Mouse (Mus musculus): ENCODE measurements at regions not wholly inside any gene's neighbourhood (a gene's known extent, or its start where the extent isn't known, plus 50 kb on each side); places are given as distances from the start of the nearest gene placed in this dataset.

- H3K9ac ChIP-seq (replicated peaks; ENCODE audit: low read depth, low read length), result no peak overlapping the region
- H3K9me3 ChIP-seq (ENCODE audit: control insufficient read depth, low read length), result no peaks in the 10 kb centered on the region
- H3K4me1 ChIP-seq (replicated peaks; ENCODE audit: control insufficient read depth, insufficient read depth, low read length), result peaks cover 4% of the 10 kb centered on the region
- no peak overlapping the region for H3K4me3 ChIP-seq (replicated peaks; ENCODE audit: low read length)
- no peak overlapping the region for H3K27ac ChIP-seq (ENCODE audit: low read length)
- H3K36me3 ChIP-seq (ENCODE audit: control insufficient read depth, insufficient read depth), result no peaks in the 10 kb centered on the region
- 12% methylated on average over 9 of the region's 9 CpGs for WGBS
- peak overlapping the region; percentile 40 for H3K4me2 ChIP-seq (ENCODE audit: low read length)
- ATAC-seq, result peak; percentile 77
- no peaks in the 10 kb centered on the region for H3K27me3 ChIP-seq (replicated peaks; ENCODE audit: control insufficient read depth, insufficient read depth, low read length)
Observed at GRCm38 (mm10) chr4:94073178-94073870, 483.0 kb upstream of the Gm10306 start.

GRCm38 (mm10) chr4:94082839-94083238 is 473.5 kb upstream of the Gm10306 start:
- no peaks in the 10 kb centered on the region for H3K4me1 ChIP-seq (replicated peaks; ENCODE audit: control insufficient read depth, insufficient read depth, low read length)
- no peak overlapping the region for H3K9ac ChIP-seq (replicated peaks; ENCODE audit: low read depth, low read length)
- no peaks in the 10 kb centered on the region for H3K9me3 ChIP-seq (ENCODE audit: control insufficient read depth, low read length)
- H3K36me3 ChIP-seq (ENCODE audit: control insufficient read depth, insufficient read depth), result no peaks in the 10 kb centered on the region
- 26% methylated on average over 3 of the region's 3 CpGs for whole genome bisulfite sequencing
- no peak overlapping the region for H3K4me3 ChIP-seq (replicated peaks; ENCODE audit: low read length)
- no peaks in the 10 kb centered on the region for H3K27me3 ChIP-seq (replicated peaks; ENCODE audit: control insufficient read depth, insufficient read depth, low read length)
- no peak overlapping the region for H3K27ac ChIP-seq (ENCODE audit: low read length)
- no peak for ATAC-seq
- no peak overlapping the region for H3K4me2 ChIP-seq (ENCODE audit: low read length)

GRCm38 (mm10) chr4:94094379-94094778 is 462.0 kb upstream of the Gm10306 start:
- no peak for ATAC-seq

DNA sequence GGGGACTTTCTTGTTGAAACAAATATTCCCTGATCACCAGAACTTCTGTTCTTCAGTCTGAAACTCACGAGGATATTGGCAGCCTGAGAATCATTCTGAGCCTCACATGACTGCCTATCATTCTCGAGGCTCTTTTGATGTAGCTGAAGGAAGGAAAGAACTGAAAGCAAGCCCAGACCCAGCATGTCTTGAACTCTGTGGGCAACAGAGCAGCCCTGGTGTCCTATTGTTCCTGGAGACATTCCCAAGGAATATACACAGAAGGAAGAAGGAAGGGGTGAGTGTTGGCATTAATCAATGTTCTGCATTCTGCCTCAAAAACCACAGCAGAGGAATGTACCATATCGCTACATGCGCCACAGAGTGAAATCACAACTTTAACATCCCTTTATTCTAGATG is 449.4 kb upstream of the Gm10306 start:
- no peak overlapping the region for H3K4me3 ChIP-seq (replicated peaks; ENCODE audit: low read length)
- no peaks in the 10 kb centered on the region for H3K4me1 ChIP-seq (replicated peaks; ENCODE audit: control insufficient read depth, insufficient read depth, low read length)
- no peak for ATAC-seq
- H3K36me3 ChIP-seq (ENCODE audit: control insufficient read depth, insufficient read depth), result no peaks in the 10 kb centered on the region
- no peak overlapping the region for H3K9ac ChIP-seq (replicated peaks; ENCODE audit: low read depth, low read length)
- 83% methylated on average over 4 of the region's 4 CpGs for WGBS
- no peaks in the 10 kb centered on the region for H3K27me3 ChIP-seq (replicated peaks; ENCODE audit: control insufficient read depth, insufficient read depth, low read length)
- H3K9me3 ChIP-seq (ENCODE audit: control insufficient read depth, low read length), result no peaks in the 10 kb centered on the region
- H3K27ac ChIP-seq (ENCODE audit: low read length), result no peak overlapping the region
- no peak overlapping the region for H3K4me2 ChIP-seq (ENCODE audit: low read length)

More at GRCm38 (mm10) chr4:94094379-94094778, 462.0 kb upstream of the Gm10306 start:
- no peaks in the 10 kb centered on the region for H3K27me3 ChIP-seq (replicated peaks; ENCODE audit: control insufficient read depth, insufficient read depth, low read length)
- no peaks in the 10 kb centered on the region for H3K36me3 ChIP-seq (ENCODE audit: control insufficient read depth, insufficient read depth)
- no peak overlapping the region for H3K27ac ChIP-seq (ENCODE audit: low read length)
- no peak overlapping the region for H3K4me2 ChIP-seq (ENCODE audit: low read length)
- H3K9me3 ChIP-seq (ENCODE audit: control insufficient read depth, low read length), result no peaks in the 10 kb centered on the region
- no peak overlapping the region for H3K4me3 ChIP-seq (replicated peaks; ENCODE audit: low read length)
- 77% methylated on average over 5 of the region's 5 CpGs for WGBS
- H3K4me1 ChIP-seq (replicated peaks; ENCODE audit: control insufficient read depth, insufficient read depth, low read length), result no peaks in the 10 kb centered on the region
- no peak overlapping the region for H3K9ac ChIP-seq (replicated peaks; ENCODE audit: low read depth, low read length)

DNA sequence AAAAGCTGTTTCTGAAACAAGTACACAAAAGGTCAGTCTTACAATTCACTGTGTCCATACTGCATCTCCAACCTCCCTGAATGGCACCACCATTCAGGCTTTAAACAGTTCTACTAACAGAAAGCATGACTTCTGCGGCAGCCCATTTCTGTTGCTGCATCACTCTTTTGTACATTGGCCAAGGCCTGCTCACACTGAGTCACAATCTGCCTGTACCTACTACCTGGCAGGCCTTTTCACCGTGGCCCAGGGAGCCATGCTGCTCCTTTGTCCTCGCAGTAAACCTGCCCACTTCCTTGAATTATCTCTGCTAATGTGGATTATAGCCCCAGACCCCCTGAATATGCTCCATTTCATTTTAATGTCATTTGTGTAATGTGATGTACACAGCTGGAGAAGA is 439.5 kb upstream of the Gm10306 start:
- H3K27ac ChIP-seq (ENCODE audit: low read length), result no peak overlapping the region
- H3K9me3 ChIP-seq (ENCODE audit: control insufficient read depth, low read length), result no peaks in the 10 kb centered on the region
- 68% methylated on average over 3 of the region's 3 CpGs for WGBS
- no peaks in the 10 kb centered on the region for H3K36me3 ChIP-seq (ENCODE audit: control insufficient read depth, insufficient read depth)
- no peak overlapping the region for H3K9ac ChIP-seq (replicated peaks; ENCODE audit: low read depth, low read length)
- ATAC-seq, result no peak
- no peak overlapping the region for H3K4me2 ChIP-seq (ENCODE audit: low read length)
- H3K4me1 ChIP-seq (replicated peaks; ENCODE audit: control insufficient read depth, insufficient read depth, low read length), result no peaks in the 10 kb centered on the region
- no peak overlapping the region for H3K4me3 ChIP-seq (replicated peaks; ENCODE audit: low read length)
- no peaks in the 10 kb centered on the region for H3K27me3 ChIP-seq (replicated peaks; ENCODE audit: control insufficient read depth, insufficient read depth, low read length)

DNA sequence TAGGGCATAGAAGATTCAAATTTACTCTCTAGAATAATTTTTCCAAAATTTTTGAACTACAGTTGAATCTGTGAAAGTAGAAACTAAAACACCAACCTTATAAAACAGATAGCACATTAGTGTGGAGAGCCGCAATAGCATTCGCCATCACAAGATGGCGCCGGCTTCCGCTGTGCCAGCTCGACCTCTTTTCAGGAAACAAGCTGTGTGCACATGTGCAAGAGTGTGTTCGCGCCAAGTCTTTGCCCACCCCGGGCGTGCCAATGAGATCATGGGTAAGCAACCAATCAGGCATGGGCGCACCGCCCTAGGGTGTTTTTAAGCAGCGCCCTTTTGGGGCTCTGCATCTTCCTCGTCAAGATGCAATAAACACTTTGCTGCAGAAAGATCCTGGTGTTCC is 432.2 kb upstream of the Gm10306 start:
- H3K9ac ChIP-seq (replicated peaks; ENCODE audit: low read depth, low read length), result no peak overlapping the region
- no peak overlapping the region for H3K4me3 ChIP-seq (replicated peaks; ENCODE audit: low read length)
- no peaks in the 10 kb centered on the region for H3K27me3 ChIP-seq (replicated peaks; ENCODE audit: control insufficient read depth, insufficient read depth, low read length)
- H3K36me3 ChIP-seq (ENCODE audit: control insufficient read depth, insufficient read depth), result no peaks in the 10 kb centered on the region
- 85% methylated on average over 14 of the region's 14 CpGs for WGBS
- H3K27ac ChIP-seq (ENCODE audit: low read length), result no peak overlapping the region
- H3K4me2 ChIP-seq (ENCODE audit: low read length), result no peak overlapping the region
- no peaks in the 10 kb centered on the region for H3K4me1 ChIP-seq (replicated peaks; ENCODE audit: control insufficient read depth, insufficient read depth, low read length)
- ATAC-seq, result no peak
- no peaks in the 10 kb centered on the region for H3K9me3 ChIP-seq (ENCODE audit: control insufficient read depth, low read length)

GRCm38 (mm10) chr4:94137921-94138320 is 418.4 kb upstream of the Gm10306 start:
- H3K27me3 ChIP-seq (replicated peaks; ENCODE audit: control insufficient read depth, insufficient read depth, low read length), result no peaks in the 10 kb centered on the region
- H3K9me3 ChIP-seq (ENCODE audit: control insufficient read depth, low read length), result no peaks in the 10 kb centered on the region
- WGBS, result 80% methylated on average over 2 of the region's 2 CpGs
- H3K9ac ChIP-seq (replicated peaks; ENCODE audit: low read depth, low read length), result no peak overlapping the region
- ATAC-seq, result no peak
- no peaks in the 10 kb centered on the region for H3K36me3 ChIP-seq (ENCODE audit: control insufficient read depth, insufficient read depth)
- no peak overlapping the region for H3K4me2 ChIP-seq (ENCODE audit: low read length)
- H3K4me1 ChIP-seq (replicated peaks; ENCODE audit: control insufficient read depth, insufficient read depth, low read length), result no peaks in the 10 kb centered on the region
- no peak overlapping the region for H3K4me3 ChIP-seq (replicated peaks; ENCODE audit: low read length)
- no peak overlapping the region for H3K27ac ChIP-seq (ENCODE audit: low read length)

- Histone ChIP-seq H3K27me3 (replicated peaks; ENCODE audit: control insufficient read depth, insufficient read depth, low read length) (no peaks in the 10 kb centered on the region), H3K9ac (replicated peaks; ENCODE audit: low read depth, low read length) (no peak overlapping the region), H3K4me3 (replicated peaks; ENCODE audit: low read length) (no peak overlapping the region), H3K27ac (ENCODE audit: low read length) (no peak overlapping the region), H3K36me3 (ENCODE audit: control insufficient read depth, insufficient read depth) (no peaks in the 10 kb centered on the region), H3K4me1 (replicated peaks; ENCODE audit: control insufficient read depth, insufficient read depth, low read length) (0 out of 2 replicates have a peak, but pooled peaks cover 3% of the 10 kb centered on the region), H3K4me2 (ENCODE audit: low read length) (no peak overlapping the region; the same call in 1 of the 2 replicates), H3K9me3 (ENCODE audit: control insufficient read depth, low read length) (no peaks in the 10 kb centered on the region)
- peak; percentile 45; the same call in 1 of the 2 replicates for ATAC-seq
- WGBS, result 8% methylated on average over 7 of the region's 7 CpGs
Observed at GRCm38 (mm10) chr4:94144901-94145801, 411.2 kb upstream of the Gm10306 start.

DNA sequence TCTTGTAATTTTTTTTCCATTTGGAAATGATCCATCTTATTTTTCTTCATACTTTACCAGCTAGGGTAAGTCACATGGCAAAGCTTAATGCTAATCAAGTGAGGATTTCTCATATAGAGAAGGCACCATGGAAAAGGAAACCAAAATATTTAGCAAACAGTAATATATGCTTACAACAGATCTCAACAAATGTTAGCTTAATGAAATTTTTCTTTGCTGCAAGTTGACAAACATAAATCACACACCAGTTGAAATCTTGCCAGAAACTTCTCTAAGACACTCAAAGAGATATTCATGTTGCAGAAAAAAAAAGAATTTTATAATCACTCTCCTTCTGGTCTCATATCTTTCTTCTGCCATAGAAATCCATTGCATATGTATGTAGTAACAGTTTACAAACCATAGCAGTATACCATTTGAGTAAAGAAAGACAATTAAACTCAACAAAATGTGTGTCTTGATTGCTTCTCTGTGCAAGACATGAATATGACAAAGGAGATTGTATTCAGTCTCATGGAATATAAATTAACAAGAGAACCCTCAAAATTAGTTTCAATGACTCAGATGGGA is 408.3 kb upstream of the Gm10306 start:
- H3K27ac ChIP-seq (ENCODE audit: low read length), result no peak overlapping the region
- H3K4me2 ChIP-seq (ENCODE audit: low read length), result no peak overlapping the region
- H3K36me3 ChIP-seq (ENCODE audit: control insufficient read depth, insufficient read depth), result no peaks in the 10 kb centered on the region
- H3K4me3 ChIP-seq (replicated peaks; ENCODE audit: low read length), result no peak overlapping the region
- peak; percentile 69 for ATAC-seq
- H3K4me1 ChIP-seq (replicated peaks; ENCODE audit: control insufficient read depth, insufficient read depth, low read length), result 0 out of 2 replicates have a peak, but pooled peaks cover 3% of the 10 kb centered on the region
- H3K27me3 ChIP-seq (replicated peaks; ENCODE audit: control insufficient read depth, insufficient read depth, low read length), result no peaks in the 10 kb centered on the region
- no peak overlapping the region for H3K9ac ChIP-seq (replicated peaks; ENCODE audit: low read depth, low read length)
- H3K9me3 ChIP-seq (ENCODE audit: control insufficient read depth, low read length), result no peaks in the 10 kb centered on the region

All from forebrain, embryonic 16.5 days (tissue).